Mouse (Mus musculus): ENCODE results near the gene Spaca3.

Gene Spaca3

DNA sequence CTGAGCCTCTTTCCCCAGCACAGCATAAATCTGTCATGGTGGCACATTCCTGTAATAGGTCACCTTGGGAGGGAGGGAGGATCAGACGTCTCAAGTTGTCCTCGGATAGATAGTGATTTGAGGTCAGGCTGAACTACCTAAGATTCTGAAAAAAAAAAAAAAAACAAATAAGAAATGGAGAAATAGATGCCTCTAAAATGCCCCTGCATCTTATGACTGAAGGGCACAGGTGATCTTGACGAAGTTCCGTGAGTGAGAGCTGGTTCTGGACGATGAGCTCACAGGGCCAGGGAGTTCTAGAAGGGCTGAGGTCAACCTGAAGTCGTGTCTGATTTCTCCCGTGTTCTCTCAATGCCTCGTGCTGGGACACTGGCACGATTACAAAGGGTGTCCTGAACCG is at the start of gene Spaca3:
Gene Spaca3 (plus strand): TSS at position 301 of the 400 bp plus-strand sequence.
- DNase-seq (ENCODE audit: low read depth): no peak

GRCm38 (mm10) chr11:80808551-80809070 is 49.6 kb upstream of the Spaca3 start:
- no peak for DNase-seq (ENCODE audit: low read depth)

- no peak for DNase-seq (ENCODE audit: low read depth)
These were observed 48.5 kb upstream of the Spaca3 start for GRCm38 (mm10) chr11:80809666-80809992.

DNA sequence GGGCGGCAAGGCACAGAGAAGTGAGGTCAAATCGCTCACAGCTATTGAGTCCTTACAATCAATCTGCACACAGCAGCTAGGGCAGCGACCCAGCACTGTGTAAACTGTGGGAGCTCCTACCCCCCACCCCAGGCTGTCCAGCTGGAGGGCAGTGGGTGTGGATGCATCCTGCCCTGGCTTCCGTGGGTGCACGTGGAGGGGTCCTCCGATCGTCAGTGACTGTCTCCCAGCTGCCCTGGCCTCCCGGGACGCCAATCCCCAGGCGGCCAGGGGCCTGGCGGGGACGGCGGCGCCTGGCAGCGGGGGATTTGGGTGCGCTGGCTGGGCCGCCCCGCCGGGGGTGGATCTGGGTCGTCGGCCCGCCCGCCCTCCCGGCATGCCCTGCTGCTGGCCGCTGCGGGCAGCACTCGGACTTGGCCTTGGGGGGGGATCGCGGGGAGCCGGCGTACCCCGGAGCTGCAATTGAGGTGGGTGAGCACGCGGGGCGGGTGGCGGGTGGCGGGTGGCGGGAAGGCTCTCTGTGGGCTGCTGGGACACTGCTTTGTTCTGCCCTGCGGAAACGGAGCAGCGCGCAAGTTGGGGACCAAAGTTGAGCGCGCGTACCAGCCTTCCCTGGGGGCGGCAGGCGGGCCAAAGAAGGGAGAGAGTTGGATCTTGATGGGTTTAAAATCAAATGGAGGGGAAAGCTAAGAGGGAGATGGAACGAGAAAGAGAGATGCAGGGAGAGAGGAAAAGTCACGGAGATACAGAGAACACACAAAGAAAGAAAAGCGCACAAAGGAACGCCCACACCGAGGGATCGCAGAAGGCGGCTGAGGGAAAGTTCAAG is 48.0 kb upstream of the Spaca3 start, which contains the start of gene Tmem98:
Gene Tmem98 (plus strand): TSS at position 183 of the 829 bp plus-strand sequence.
- DNase-seq (ENCODE audit: low read depth): no peak

GRCm38 (mm10) chr11:80811156-80811555 is 47.0 kb upstream of the Spaca3 start:
- DNase-seq (ENCODE audit: low read depth): no peak

GRCm38 (mm10) chr11:80815354-80815753 is 42.8 kb upstream of the Spaca3 start:
- no peak for DNase-seq (ENCODE audit: low read depth)

GRCm38 (mm10) chr11:80818060-80818697 is 40.0 kb upstream of the Spaca3 start:
- DNase-seq (ENCODE audit: low read depth): peak; percentile 69

- no peak for DNase-seq (ENCODE audit: low read depth)
These were observed 38.1 kb upstream of the Spaca3 start for GRCm38 (mm10) chr11:80820085-80820484.

GRCm38 (mm10) chr11:80821296-80821695 is 36.9 kb upstream of the Spaca3 start:
- DNase-seq (ENCODE audit: low read depth): no peak

GRCm38 (mm10) chr11:80821794-80822193 is 36.4 kb upstream of the Spaca3 start:
- DNase-seq (ENCODE audit: low read depth): no peak

DNA sequence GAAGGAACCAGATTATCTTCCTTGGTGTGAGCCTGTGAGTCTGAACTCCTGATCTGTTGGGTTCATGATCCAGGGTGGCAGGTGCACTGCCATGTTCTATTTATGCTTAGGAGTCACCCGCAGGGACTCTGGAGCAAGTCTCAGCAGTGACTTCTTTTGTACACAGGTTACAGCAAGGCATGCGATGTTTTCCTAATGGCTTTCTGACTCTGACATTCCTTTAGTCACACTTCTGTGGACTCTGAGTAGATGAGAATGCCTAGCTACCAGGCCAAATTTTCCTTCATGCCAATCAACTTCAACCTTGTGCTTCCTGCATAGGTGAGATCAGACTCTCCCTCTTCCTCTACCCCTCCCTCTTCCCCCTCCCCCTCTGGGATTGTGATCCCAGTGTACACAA is 22.8 kb upstream of the Spaca3 start:
- DNase-seq (ENCODE audit: low read depth): no peak

DNA sequence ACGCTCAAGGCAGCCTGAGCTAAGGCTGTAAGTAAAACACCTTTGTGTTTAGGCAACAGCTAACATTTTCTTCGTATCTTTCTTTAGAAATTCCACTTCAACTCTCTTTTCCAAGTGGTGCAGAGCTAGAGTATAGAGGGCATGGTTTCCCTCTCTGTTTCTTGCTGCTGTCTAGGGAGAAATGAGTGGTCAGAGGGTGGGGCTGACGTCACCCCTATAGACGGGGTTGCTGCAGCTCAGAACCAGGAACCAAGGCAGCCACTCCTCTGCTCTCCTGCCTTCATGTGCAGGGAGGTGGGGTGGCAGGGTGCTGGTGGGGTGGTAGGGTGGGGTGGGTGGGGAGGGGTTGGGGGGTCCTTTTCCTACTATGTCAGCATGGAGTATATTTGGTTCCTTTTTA is 22.3 kb upstream of the Spaca3 start:
- DNase-seq (ENCODE audit: low read depth): no peak

DNA sequence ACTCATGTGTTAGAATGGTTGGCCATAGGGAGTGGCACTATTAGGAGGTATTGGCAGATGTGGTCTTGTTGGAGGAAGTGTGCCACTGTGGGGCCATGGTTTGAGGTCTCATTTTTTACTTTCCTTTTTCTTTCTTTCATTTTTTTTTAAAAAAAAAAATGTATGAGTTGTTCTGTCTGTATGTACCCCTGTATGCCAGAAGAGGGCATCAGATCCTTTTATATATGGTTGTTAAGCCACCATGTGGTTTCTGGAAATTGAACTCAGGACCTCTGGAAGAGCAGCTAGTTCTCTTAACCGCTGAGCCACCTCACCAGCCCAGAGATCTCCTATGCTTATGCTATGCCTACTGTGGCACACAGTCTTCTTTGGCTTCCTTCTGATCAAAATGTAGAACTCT is 19.4 kb upstream of the Spaca3 start:
- peak; percentile 16 for DNase-seq (ENCODE audit: low read depth)

- no peak for DNase-seq (ENCODE audit: low read depth)
These were observed 14.7 kb upstream of the Spaca3 start for GRCm38 (mm10) chr11:80843435-80843834.

DNA sequence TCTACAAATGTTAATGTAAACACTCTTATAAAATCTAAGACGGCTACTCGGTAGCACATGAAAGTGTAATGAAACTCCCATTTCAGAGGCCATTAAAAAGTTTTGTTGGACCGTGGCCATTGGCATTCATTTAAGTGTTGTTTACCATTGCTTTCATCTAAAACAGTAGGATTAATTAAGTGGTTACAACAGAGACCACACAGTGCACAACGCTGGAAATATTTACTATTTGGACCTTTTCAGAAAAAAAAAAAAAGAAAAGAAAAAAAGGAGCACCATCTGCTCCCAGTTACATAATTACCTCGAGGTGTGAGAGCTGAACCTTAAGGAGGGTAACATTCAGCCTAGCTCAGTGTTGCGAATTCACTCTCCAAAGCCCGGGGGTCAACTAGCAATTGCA is 12.7 kb upstream of the Spaca3 start:
- no peak for DNase-seq (ENCODE audit: low read depth)

GRCm38 (mm10) chr11:80846115-80846514 is 12.1 kb upstream of the Spaca3 start:
- no peak for DNase-seq (ENCODE audit: low read depth)

DNA sequence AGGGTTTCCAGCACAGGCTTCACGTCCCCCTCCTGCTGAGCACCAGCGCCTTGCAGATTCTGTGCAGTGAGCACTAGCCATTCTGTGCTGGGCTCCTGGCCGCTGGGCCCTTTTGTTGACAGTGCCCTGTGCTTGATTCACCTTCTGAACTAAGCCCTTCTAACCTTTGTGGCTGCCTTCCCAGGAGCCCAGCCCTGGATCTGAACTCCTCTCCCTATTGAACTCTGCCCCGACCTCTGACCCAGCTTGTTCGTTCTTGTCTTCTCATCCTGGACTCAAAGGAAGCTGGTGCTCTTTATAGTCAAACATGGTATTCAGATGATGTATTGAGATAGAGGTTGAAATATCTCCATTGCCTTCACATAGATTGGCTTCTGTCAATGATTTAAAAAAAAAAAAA is 10.0 kb upstream of the Spaca3 start:
- DNase-seq (ENCODE audit: low read depth): no peak

- peak; percentile 12 for DNase-seq (ENCODE audit: low read depth)
These were observed 6.3 kb upstream of the Spaca3 start for GRCm38 (mm10) chr11:80851859-80852258.

DNA sequence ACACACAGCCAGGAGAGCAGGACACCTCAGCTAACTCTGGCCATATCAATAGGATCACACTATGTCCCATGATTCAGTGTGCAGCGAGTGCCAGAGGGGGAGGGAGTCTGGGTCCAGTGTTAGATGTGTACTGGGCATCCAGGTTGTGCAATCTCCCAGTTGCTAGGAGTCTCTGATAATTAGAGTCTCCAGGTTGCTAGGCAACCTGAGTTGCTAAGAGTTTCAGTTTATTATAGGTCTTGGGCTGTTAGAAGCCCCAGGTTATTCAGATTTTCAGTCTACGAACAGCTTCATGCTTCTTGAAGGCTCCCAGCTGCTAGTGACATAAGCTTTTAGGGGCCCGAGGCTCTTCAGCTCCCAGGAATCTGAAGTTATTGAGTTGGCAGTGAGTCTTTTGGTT is 5.2 kb upstream of the Spaca3 start:
- no peak for DNase-seq (ENCODE audit: low read depth)

GRCm38 (mm10) chr11:80854430-80854829 is 3.7 kb upstream of the Spaca3 start:
- DNase-seq (ENCODE audit: low read depth): no peak

DNA sequence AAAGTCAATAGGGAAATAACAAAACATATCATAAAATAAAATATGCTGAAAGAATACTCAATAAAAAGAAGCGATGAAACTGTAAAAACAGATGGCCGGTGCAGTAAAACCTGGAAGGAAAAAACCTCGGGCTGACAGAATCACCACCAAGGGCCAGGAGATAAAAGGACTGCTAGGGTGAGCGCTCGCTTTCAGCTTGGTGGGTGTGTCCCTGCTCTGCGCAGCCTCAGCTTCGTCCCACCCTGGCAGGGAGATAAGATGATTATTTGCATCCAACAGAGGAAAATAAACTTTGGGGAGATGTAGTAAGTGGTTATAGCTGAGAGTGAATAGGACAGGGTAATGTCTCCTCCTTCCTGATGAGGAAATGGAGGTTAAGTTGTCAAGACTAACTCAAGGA is 3.3 kb upstream of the Spaca3 start:
- no peak for DNase-seq (ENCODE audit: low read depth)

GRCm38 (mm10) chr11:80856827-80857226 is 1.3 kb upstream of the Spaca3 start:
- DNase-seq (ENCODE audit: low read depth): no peak

GRCm38 (mm10) chr11:80862941-80863340 is 4.8 kb downstream of the Spaca3 start:
- no peak for DNase-seq (ENCODE audit: low read depth)

All from 416B (cell line).